Mouse (Mus musculus): Measurements from ENCODE around the gene Pttg1.

Pttg1 gene

DNA sequence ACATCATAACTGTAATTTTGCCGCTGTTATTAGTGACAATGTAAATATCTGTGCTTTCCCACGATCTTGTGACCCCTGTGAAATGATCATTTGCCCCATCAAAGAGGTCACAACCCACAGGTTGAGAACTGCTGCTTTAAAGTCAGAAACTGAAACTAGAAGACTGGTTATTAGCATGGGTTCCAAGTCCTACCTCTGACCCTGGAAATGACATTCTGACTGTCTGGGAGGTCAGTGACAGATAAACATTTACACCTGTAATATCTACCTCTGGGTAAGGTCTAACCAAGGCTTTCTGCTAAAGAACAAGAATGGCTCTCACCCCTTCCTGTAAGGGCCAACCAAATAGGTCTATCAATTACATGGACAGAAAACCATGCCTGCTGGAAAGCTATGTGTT is 17.2 kb downstream of the Pttg1 start:
- DNase-seq (ENCODE audit: low spot score), result no peak

DNA sequence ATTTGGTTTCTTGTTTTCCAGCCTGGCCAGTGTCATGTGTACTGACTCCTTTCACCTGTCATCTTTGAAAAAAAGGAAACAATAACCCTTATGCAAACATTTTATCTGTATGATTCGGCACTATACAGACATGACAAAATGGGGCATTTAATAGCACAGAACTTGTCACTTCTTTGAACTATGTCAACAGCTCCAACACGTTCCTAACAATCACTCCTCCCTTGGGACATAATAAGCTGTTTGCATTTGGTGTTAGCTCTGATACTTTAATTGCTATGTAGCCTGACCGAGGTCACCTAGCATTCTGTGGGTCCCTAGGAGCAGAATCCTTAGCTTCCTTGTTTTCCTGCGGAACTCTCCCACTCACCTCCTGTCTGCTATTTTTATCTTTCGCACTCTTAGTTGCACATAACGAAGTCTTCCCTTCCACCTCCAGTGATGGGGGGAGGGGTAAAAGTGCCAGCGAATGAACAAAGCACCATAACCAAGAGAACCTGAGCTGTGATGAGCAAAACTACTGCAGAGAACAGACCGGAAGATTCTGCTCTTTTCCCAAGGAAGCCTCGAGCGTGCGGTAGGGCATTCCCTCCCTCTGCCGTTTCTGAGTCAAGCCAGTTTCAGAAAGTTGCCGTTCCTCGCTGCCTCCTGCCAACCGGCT is 21.8 kb downstream of the Pttg1 start:
- no peak for DNase-seq (ENCODE audit: low spot score)

DNA sequence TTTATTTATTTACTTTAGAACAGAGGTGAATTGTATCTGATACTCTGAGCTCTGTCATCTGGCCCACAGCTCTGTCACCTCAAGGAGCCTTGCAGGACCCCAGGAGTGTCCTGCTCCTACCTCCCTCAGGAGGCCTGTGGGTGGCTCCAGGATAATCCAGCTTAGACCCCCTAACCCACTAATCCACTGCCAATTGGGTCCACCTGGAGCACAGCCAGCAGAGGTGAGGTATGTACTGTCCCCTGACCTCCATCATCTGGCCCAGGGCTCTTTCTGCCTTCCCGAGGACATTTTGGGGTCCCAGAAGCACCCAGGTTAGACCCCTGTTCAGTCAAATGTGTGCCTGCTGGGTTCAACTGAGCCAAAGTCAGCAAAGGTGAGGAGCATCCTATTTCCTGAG is 25.9 kb downstream of the Pttg1 start:
- DNase-seq (ENCODE audit: low spot score), result no peak

DNA sequence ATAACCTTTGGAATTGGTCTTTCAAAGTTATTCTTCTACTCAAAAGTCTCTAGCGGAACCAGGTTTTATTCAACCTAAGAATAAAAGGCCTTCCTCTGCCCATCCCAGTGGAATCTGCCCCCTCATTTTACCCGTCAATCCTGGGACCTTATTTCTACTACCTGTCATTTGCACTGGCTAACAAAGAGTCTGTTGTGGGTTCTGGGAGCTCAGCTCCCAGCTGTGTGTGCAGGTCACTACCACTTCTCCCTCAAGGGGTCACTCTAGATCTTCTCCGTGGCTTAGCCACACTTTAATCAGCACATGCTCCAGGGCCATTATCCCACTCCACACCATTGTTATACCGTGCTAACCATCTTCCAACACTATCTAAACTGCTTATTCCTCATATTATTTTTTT is 26.8 kb downstream of the Pttg1 start:
- DNase-seq (ENCODE audit: low spot score), result no peak

GRCm38 (mm10) chr11:43396672-43397071 is 29.4 kb downstream of the Pttg1 start:
- no peak for DNase-seq (ENCODE audit: low spot score)

- DNase-seq (ENCODE audit: low spot score), result no peak
Observed at GRCm38 (mm10) chr11:43396246-43396645, 29.8 kb downstream of the Pttg1 start.

GRCm38 (mm10) chr11:43395073-43395948 is 30.7 kb downstream of the Pttg1 start:
- peak; percentile 6 for DNase-seq (ENCODE audit: low spot score)

- no peak for DNase-seq (ENCODE audit: low spot score)
Observed at GRCm38 (mm10) chr11:43393325-43393724, 32.7 kb downstream of the Pttg1 start.

GRCm38 (mm10) chr11:43392757-43393156 is 33.3 kb downstream of the Pttg1 start:
- DNase-seq (ENCODE audit: low spot score), result no peak

DNA sequence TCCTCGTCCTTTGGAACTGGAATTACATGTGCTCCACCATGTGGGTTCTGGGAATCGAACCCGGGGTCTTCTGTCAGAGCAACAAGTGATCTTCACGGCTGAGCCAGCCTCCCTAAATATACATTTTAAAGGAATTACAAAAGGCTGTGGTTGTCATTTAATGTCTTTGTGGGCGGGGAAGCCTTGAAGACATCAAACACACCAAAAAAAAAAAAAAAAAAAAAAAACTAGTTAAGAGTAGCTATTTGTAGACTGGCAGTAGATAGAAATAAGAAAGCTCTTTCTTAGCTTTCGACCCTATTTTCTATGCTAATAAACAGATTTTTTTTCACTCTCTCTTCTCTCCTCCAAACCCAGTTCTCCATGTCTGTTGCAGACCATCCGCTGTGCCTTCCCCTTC is 36.9 kb downstream of the Pttg1 start:
- DNase-seq (ENCODE audit: low spot score), result no peak

DNA sequence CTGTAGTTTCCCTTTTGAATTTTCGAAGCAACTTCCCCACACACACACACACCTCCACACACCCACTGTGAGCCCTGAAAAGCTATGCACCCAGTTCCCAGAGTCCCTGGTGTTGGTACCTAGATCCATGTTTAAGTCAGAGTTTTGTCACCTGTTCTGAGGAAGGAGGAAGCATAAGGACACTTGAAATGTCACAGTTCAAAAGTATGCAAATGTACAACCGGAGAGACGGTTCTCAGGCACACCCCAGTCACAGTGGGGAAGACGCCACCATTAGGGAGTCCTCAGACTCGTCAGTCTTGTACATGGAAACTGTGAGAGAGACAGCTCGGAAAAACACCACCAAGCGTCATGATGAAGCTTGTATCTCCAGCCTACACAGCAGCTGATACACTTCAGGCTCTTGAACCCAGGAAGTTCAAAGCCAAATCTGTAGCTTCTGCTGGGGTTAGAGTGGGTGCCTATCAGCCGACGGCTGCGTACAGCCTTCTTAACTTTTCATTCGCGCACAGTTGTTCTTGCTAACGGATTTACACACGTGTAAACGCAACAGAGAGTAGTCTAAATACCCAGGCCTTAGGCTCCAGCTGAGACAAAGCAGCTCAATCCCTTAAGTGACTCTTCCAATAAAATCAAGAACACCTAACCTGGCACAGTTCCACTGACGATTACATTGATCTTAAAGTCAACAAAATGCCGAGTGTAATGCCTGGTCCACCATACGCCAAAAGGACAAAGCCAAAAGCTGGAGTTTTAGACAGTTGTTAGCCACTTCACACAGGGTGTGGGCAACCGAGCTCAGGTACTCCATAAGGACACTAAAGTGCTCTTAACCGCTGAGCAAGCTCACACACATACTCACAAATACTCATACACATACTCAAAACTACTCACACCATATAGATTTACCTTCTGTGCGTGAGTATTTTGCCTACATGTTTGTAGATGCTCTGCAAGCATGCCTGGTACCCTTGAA is 37.6 kb downstream of the Pttg1 start:
- DNase-seq (ENCODE audit: low spot score), result no peak

DNA sequence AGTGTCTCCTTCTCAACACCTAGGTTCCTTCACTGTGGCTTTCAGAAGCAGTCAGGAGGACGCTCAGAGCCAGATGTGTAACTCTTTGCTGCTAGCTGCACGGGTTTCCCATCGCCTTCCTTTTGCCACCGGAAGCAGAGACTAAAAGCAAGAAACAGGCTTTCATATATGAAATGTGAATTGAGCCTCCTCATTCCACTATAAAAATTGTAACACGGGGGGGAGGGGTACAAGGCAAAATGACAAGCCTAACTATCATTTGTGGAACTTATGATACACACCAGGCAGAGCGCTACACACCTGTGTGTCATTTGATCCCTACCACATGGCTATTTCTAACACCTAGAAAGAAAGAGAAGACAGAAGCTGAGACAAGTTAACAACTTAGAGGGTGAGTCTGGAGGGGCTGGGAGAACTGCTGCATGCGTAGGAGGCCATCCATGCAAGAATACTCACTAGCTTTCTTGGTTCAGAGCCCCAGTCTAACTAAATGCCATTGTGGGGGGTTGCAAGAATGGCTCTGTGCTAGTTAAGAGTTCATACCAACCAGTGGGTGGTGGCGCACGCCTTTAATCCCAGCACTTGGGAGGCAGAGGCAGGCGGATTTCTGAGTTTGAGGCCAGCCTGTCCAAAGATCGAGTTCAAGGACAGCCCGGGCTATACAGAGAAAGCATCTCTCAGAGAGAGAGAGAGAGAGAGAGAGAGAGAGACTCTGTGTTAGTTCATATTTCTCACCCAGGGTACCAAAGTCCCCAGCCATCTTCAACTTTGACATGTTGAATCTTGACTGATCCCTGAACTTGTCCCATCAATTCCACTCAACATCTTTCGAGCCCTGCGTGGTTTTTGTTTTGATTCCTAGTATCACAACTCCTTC is 38.8 kb downstream of the Pttg1 start:
- DNase-seq (ENCODE audit: low spot score), result no peak

GRCm38 (mm10) chr11:43385716-43386115 is 40.3 kb downstream of the Pttg1 start:
- DNase-seq (ENCODE audit: low spot score), result peak; percentile 3

DNA sequence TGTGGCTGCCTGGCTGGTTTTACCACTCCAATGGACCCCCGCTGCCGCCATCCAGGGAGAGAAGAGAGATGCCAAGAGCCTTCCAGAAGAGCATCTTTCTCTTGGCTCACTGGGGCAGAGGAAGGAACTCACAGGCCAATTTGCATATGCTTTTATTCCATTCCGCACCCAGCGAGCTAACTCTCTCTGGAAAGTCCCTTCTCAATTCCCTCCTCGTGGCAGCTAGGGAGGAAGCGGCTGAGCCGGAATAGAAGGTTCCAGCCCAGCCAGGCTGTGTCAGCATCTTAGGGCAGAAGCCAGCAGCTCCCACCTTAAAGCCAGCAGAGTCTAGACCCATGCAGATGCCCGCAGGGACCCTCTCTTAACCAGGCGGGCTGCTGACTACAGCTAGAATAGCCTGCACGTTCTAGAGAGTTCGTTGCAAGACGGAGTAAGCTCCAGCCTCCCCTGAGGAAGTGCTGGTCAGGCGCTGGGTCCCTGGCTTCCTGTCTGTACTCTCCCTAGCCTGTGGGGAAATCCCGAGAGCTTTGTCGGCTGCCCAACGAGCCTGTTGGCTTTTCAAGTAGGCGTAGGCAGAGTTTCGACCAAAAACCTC is 40.9 kb downstream of the Pttg1 start:
- peak; percentile 34 for DNase-seq (ENCODE audit: low spot score)

- DNase-seq (ENCODE audit: low spot score), result no peak
Observed at GRCm38 (mm10) chr11:43383581-43383980, 42.5 kb downstream of the Pttg1 start.

GRCm38 (mm10) chr11:43380901-43381300 is 45.1 kb downstream of the Pttg1 start:
- no peak for DNase-seq (ENCODE audit: low spot score)

DNA sequence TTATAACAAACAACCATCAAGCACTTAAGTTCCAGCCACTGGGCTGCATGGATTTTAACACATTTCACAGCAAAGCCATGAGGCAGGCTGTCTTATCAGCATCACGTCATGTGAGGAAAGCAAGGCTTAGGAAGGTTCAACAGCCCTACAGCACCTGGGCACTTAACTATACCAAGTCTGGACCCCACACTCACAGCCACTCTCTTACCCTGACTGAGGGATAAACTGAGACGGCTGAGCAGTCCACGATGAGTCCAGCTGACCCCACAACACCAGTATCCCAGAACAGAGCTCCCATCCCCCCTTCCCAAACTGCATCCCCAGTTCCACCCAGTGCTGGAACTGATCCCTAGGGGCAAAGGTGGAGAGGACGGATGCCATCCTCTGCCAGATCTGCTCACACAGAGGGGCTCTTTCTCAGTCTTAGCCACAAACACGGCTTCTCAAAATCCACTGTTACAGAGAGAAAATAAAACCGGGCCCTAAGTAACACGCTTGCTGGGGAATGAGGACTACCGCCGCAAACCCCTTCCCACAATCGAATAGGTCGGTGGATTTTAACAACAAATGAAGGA is 46.1 kb downstream of the Pttg1 start:
- DNase-seq (ENCODE audit: low spot score), result no peak

- no peak for DNase-seq (ENCODE audit: low spot score)
Observed at GRCm38 (mm10) chr11:43379488-43379887, 46.6 kb downstream of the Pttg1 start.

DNA sequence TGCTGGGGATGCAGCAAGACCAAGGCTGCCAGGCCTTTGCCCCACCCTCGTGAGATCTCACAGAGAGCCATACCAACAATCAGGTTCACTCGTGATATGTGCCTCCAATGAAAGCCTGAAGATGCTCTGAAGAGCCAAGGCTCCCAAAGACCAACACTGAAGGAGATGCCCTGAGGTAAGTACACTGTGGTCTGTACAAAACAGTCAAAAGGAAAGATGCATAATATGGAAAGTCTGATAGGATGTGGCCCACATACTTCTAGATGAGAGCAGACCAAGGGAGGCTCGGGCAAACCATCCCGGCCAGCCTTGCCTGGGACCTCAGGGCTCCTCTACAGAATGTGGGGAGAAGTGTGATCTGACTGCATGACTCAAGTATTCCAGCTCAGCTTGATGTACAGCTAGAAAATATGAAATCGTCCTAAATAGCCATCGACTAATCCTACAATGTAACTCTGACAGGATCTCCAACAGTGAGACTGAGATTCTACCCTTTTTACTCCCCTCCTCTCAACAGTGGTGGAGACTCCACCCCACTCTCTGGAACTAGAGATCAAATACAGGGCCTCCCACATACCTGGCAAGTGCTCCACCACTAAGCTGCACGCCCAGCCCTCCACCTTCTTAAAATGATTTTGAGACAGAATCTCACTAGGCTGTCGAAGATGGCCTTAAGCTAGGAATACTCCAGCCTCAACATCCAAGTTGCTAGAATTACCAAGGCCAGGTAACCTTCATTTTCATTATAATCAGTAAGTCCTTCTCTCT is 48.8 kb downstream of the Pttg1 start:
- no peak for DNase-seq (ENCODE audit: low spot score)

DNA sequence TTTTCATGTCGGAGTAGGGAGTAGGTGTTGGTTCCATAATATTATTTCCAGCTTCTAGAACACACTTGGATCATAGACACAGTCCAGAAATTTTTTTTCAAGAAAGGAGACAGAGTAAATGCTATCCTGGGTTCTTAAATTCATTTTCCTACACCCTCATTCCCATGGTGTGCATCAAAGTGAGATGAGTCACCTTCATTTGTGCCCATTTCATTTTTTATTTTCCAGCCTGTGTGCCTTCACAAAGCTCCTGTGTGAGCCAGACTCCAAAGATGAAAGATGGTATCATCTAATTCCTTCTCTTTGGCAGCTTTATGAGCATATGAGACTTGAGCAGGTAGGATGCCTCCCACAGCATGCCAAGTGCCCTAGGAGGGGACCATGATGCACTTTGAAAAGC is 49.5 kb downstream of the Pttg1 start:
- no peak for DNase-seq (ENCODE audit: low spot score)

All from urinary bladder, postnatal 25 days (tissue).